Mouse (Mus musculus): ENCODE results near the gene Nt5c. TPM values are rescaled to one million over a fixed set of nuclear protein-coding genes. Genes with fewer than 3 reads are reported as not detected.
"Not testable (repeated sequence)": the region's sequence is repeated elsewhere in the genome, so short reads cannot be mapped to it uniquely, and the experiment has no call there.

The Nt5c gene
- 32.0 and 36.3 TPM in 2 replicates for polyA plus RNA-seq (2015; fragmentation: Nextera tagmentation; extraction: Ambion mirVana)

DNA sequence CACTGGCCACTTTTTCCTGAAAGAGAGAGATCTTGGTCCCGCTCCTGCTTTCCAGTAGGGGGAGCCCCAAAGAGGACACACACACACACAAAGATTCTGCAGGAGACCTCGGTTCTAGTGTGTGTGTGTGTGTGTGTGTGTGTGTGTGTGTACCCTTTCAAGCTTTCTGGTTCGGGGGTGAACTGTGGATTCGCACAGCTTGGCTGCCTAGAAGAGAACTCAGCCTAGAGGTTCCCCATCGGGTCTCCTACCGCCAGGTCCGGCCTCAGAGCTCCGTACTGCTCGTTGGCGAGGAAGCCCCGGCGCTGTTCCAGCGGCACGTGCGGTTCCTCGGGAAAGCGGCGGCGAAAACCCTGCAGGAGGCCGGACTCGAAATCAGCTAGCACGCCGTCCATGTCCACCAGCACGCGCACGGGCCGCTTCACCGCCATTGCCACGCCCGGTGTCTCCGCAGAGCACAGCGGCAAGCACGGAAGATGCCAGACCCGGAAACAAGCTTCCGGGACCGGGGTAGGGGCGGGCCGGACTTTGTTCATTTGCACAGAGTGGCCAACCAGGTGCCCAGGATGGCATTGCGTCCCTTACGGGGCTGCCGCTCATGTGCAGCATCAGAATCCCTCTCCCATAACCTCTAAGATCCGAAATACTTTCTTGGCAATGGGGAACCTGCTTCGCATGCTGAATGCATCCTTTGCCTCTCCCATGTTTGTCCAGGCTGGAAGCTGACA is at the start of gene Nt5c:
Gene Nt5c, minus strand, starts transcription at position 507 of the 728 bp plus-strand sequence.
- Histone ChIP-seq H3K36me3 (ENCODE audit: control insufficient read depth, insufficient read depth) (0 out of 2 replicates have a peak, but pooled peaks cover 2% of the 10 kb centered on the region), H3K27me3 (ENCODE audit: control insufficient read depth, insufficient read depth, low read depth, low read length) (no peaks in the 10 kb centered on the region), H3K9me3 (replicated peaks; ENCODE audit: control insufficient read depth, low read length) (no peaks in the 10 kb centered on the region), H3K4me2 (ENCODE audit: low read depth, low read length) (peak within 1 kb of the TSS; percentile 99), H3K27ac (ENCODE audit: low read length) (peak within 1 kb of the TSS; percentile 71), H3K4me1 (ENCODE audit: control insufficient read depth, low read depth, low read length) (peaks cover 19% of the 10 kb centered on the region), H3K9ac (ENCODE audit: low read depth, low read length) (peak within 1 kb of the TSS; percentile 73), H3K4me3 (ENCODE audit: low read depth, low read length) (peak within 1 kb of the TSS; percentile 80)
- peak; percentile 93 for ATAC-seq (ENCODE audit: low read depth)
- under 1% methylated on average over 43 of the region's 43 CpGs for WGBS (ENCODE audit: insufficient replicate concordance)

DNA sequence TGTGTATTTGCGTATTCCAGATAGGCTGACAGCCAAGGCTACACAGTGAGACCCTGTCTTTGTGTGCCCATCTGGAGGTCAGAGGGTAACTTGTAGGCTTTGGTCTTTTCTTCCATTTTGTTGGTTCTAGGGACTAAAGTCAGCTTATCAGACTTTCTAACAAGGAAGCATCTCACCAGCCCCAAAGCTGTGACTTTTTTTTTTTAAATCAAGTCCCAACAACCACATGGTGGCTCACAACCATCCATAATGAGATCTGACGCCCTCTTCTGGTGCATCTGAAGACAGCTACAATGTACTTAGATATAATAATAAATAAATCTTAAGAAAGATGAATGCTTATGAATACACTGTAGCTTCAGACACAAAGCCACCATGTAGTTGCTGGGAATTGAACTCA is 46.4 kb upstream of the Nt5c start:
- no peak for ATAC-seq (ENCODE audit: low read depth)
- Histone ChIP-seq H3K27ac (ENCODE audit: low read length) (no peak overlapping the region), H3K27me3 (ENCODE audit: control insufficient read depth, insufficient read depth, low read depth, low read length) (no peaks in the 10 kb centered on the region), H3K4me2 (ENCODE audit: low read depth, low read length) (no peak overlapping the region), H3K4me1 (ENCODE audit: control insufficient read depth, low read depth, low read length) (peaks cover 15% of the 10 kb centered on the region), H3K9ac (ENCODE audit: low read depth, low read length) (no peak overlapping the region), H3K36me3 (ENCODE audit: control insufficient read depth, insufficient read depth) (peaks cover 11% of the 10 kb centered on the region), H3K9me3 (replicated peaks; ENCODE audit: control insufficient read depth, low read length) (no peaks in the 10 kb centered on the region), H3K4me3 (ENCODE audit: low read depth, low read length) (no peak overlapping the region)
- 22% methylated on average over 2 of the region's 2 CpGs for WGBS (ENCODE audit: insufficient replicate concordance)

DNA sequence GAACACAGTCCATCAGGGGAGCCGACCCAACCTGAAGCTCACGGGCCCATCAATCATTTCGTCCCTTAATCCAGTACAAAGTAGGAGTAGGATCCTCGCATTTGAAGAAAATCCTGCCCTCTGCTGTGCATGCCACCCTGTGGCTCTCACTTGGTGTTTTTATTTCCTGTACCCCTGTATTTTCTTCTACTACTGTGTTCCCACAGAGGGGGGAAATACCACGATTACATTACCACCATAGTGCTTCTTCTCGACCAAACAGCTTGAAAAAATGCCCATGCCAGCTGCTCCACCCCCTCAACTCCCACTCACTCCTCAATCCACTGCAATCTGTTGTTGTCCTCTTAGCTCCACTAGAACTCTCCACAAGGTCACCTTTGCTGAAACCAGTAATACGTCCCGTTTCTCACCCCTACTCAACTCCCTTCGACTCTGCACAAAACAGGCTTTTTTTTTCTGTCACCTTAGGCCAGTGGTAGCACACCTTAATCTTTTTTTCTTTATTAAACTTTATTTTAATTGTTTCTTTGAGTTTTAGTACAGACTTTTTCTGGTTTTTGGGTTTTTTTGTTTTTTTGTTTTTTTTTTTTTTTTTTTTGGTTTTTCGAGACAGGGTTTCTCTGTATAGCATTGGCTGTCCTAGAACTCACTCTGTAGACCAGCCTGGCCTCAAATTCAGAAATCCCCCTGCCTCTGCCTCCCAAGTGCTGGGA is 45.4 kb upstream of the Nt5c start:
- WGBS (ENCODE audit: insufficient replicate concordance) = 82% methylated on average over 10 of the region's 10 CpGs
- peaks cover 15% of the 10 kb centered on the region for H3K4me1 ChIP-seq (ENCODE audit: control insufficient read depth, low read depth, low read length)
- no peaks in the 10 kb centered on the region for H3K9me3 ChIP-seq (replicated peaks; ENCODE audit: control insufficient read depth, low read length)
- H3K9ac ChIP-seq (ENCODE audit: low read depth, low read length) = peak overlapping the region; percentile 50
- no peak for ATAC-seq (ENCODE audit: low read depth)
- H3K4me3 ChIP-seq (ENCODE audit: low read depth, low read length) = peak overlapping the region; percentile 95
- peak overlapping the region; percentile 99 for H3K27ac ChIP-seq (ENCODE audit: low read length)
- H3K36me3 ChIP-seq (ENCODE audit: control insufficient read depth, insufficient read depth) = peaks cover 18% of the 10 kb centered on the region
- peak overlapping the region; percentile 76 for H3K4me2 ChIP-seq (ENCODE audit: low read depth, low read length)
- H3K27me3 ChIP-seq (ENCODE audit: control insufficient read depth, insufficient read depth, low read depth, low read length) = no peaks in the 10 kb centered on the region

DNA sequence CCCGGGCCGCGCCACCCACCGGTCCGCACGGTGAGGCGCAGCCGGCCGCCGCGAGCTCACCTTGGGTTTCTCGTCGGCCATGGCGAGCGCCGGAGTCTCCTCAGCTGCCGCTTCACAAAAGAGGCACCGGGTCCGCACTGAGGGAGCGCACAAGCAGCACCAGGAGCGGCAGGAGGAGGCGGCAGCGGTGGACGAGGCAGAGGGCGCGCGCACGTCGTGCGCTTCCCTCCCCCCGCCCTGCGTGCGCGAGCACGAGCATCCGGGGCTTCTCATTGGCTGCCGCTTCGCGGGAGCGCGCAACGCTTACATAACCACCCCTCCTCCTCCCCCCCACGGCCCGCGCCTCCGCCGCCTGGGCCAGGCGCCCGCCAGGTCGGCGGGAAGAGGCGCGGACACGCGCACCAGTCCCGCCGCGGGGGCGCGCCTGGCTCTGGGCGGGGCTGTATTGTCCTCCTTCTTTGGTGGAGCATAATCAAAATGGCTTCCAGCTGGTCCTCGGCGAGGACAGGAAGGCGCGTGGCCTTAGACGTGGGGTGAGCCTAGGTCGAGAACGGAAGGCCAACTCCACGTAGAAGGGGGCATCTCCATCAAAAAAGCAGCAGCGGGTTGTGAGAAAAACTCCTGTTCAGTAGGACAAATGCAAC is 44.5 kb upstream of the Nt5c start, which contains the start of gene Sumo2:
Gene Sumo2, minus strand, starts transcription at position 239 of the 644 bp plus-strand sequence.
- peak within 1 kb of the TSS; percentile 81 for H3K4me2 ChIP-seq (ENCODE audit: low read depth, low read length)
- H3K4me3 ChIP-seq (ENCODE audit: low read depth, low read length) = peak within 1 kb of the TSS; percentile 95
- H3K27me3 ChIP-seq (ENCODE audit: control insufficient read depth, insufficient read depth, low read depth, low read length) = no peaks in the 10 kb centered on the region
- peaks cover 15% of the 10 kb centered on the region for H3K4me1 ChIP-seq (ENCODE audit: control insufficient read depth, low read depth, low read length)
- no peaks in the 10 kb centered on the region for H3K9me3 ChIP-seq (replicated peaks; ENCODE audit: control insufficient read depth, low read length)
- H3K27ac ChIP-seq (ENCODE audit: low read length) = peak within 1 kb of the TSS; percentile 99
- ATAC-seq (ENCODE audit: low read depth) = peak; percentile 92
- under 1% methylated on average over 64 of the region's 70 CpGs for WGBS (ENCODE audit: insufficient replicate concordance)
- peak within 1 kb of the TSS; percentile 98 for H3K9ac ChIP-seq (ENCODE audit: low read depth, low read length)
- peaks cover 21% of the 10 kb centered on the region for H3K36me3 ChIP-seq (ENCODE audit: control insufficient read depth, insufficient read depth)

DNA sequence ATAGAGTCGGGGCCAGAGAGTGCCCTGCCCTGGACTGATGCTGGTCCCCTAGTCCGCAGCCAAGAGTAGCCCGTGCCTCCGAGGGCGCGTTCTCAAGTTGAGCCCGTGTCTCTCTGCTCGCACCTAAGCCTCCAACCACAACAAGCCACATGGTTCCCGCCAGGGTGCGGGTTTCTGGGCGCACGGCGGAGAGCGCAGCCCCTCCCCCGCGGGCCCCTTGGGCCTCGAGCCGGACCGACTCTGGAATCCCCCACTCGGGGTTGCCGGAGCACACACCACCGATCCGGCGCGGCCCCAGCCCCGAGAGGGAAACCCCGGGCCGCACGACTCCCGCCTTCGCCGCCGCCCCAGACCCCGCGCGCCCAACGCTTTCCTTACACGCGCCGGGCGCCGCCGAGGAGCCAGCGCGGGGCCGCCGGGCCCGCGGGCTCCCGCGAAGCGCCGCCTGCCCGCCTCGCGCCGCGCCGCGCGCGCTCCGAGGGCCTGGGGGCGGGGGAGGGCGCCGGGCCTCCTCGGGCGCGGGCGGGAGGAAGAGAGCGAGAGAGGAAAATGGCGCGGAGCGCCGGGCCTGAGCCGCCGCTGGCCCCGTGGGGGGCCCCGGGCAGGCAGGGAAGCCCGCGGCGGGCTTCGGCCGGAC is 43.9 kb upstream of the Nt5c start:
- WGBS (ENCODE audit: insufficient replicate concordance) = under 1% methylated on average over 54 of the region's 84 CpGs

DNA sequence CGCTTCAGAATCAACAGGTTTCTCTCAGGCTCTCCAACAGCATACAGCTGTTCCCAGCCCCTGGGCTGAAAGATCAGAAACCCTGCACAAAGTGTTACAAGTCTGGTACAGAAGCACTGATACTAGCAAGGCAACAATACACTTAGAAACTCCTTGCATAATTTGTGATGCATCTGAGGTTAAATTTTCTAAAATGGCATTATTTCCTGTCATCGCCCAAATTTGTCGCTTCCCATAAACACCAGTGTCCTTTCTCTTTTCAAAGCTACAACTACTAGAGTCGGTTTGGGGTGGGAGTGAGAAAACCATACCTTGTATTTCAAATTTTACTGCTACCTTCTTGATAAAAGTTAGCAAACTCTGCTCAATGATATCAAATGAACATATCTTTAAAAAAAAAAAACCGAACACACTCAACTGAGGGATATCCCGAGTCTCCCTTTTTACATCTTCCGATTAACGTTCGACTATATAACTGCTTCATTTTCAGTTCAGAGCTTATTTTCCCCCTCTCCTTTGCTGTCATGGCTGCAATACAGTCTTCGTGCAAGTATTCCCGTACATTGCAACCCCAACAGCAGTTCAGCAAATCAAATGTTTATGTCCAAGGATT is 43.2 kb upstream of the Nt5c start:
- Histone ChIP-seq H3K27me3 (ENCODE audit: control insufficient read depth, insufficient read depth, low read depth, low read length) (no peaks in the 10 kb centered on the region), H3K27ac (ENCODE audit: low read length) (peak overlapping the region; percentile 99), H3K4me2 (ENCODE audit: low read depth, low read length) (peak overlapping the region; percentile 81), H3K9me3 (replicated peaks; ENCODE audit: control insufficient read depth, low read length) (no peaks in the 10 kb centered on the region), H3K36me3 (ENCODE audit: control insufficient read depth, insufficient read depth) (peaks cover 26% of the 10 kb centered on the region), H3K4me1 (ENCODE audit: control insufficient read depth, low read depth, low read length) (peaks cover 15% of the 10 kb centered on the region), H3K9ac (ENCODE audit: low read depth, low read length) (peak overlapping the region; percentile 98), H3K4me3 (ENCODE audit: low read depth, low read length) (peak overlapping the region; percentile 95)
- WGBS (ENCODE audit: insufficient replicate concordance) = 3% methylated on average over 11 of the region's 11 CpGs
- ATAC-seq (ENCODE audit: low read depth) = no peak

More for the DNA sequence above, 43.9 kb upstream of the Nt5c start:
- Histone ChIP-seq H3K4me3 (ENCODE audit: low read depth, low read length) (peak overlapping the region; percentile 95), H3K4me1 (ENCODE audit: control insufficient read depth, low read depth, low read length) (peaks cover 15% of the 10 kb centered on the region), H3K27ac (ENCODE audit: low read length) (peak overlapping the region; percentile 99), H3K9ac (ENCODE audit: low read depth, low read length) (peak overlapping the region; percentile 98), H3K36me3 (ENCODE audit: control insufficient read depth, insufficient read depth) (peaks cover 21% of the 10 kb centered on the region), H3K9me3 (replicated peaks; ENCODE audit: control insufficient read depth, low read length) (no peaks in the 10 kb centered on the region), H3K4me2 (ENCODE audit: low read depth, low read length) (peak overlapping the region; percentile 81), H3K27me3 (ENCODE audit: control insufficient read depth, insufficient read depth, low read depth, low read length) (no peaks in the 10 kb centered on the region)
- peak; percentile 71 for ATAC-seq (ENCODE audit: low read depth)

DNA sequence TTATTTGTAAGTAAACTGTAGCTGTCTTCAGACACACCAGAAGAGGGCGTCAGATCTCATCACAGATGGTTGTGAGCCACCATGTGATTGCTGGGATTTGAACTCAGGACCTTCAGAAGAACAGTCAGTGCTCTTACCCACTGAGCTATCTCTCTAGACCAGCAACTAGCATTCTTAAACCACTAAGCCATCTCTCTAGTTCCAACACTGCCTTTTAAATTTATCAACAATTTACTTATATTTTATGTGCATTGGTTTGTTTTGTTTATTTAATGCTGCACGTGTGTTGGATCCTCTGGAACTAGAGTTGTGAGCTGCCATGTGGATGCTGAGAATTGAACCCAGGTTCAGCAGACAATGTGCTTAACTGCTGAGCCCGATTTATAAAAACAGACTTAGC is 34.8 kb upstream of the Nt5c start:
- H3K9me3 ChIP-seq (replicated peaks; ENCODE audit: control insufficient read depth, low read length); H3K27me3 ChIP-seq (ENCODE audit: control insufficient read depth, insufficient read depth, low read depth, low read length); H3K9ac ChIP-seq (ENCODE audit: low read depth, low read length); H3K27ac ChIP-seq (ENCODE audit: low read length); H3K4me2 ChIP-seq (ENCODE audit: low read depth, low read length); ATAC-seq (ENCODE audit: low read depth); H3K4me3 ChIP-seq (ENCODE audit: low read depth, low read length); H3K4me1 ChIP-seq (ENCODE audit: control insufficient read depth, low read depth, low read length): not testable (repeated sequence)
- WGBS (ENCODE audit: insufficient replicate concordance) = 74% methylated on average over 3 of the region's 3 CpGs
- peaks cover 48% of the 10 kb centered on the region for H3K36me3 ChIP-seq (ENCODE audit: control insufficient read depth, insufficient read depth)

DNA sequence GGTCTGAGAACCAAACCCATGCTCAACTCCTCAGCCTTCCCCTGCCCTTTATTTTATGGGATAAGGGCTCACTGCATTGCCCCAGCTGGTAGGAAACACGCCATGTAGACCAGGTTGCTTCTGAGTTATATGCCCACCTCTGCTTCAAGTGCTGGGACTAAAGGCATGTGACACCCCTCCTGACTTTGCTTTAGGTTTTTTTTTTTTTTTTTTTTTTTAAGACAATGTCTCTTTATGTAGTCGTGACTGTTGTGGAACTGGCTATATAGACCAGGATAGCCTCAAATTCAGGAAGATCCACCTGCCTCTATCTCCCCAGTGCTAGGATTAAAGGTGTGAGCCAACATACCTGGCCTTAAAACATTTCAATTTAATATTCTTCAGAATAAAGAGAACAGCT is 31.0 kb upstream of the Nt5c start:
- H3K4me3 ChIP-seq (ENCODE audit: low read depth, low read length) = no peak overlapping the region
- 76% methylated on average over 2 of the region's 2 CpGs for WGBS (ENCODE audit: insufficient replicate concordance)
- no peak overlapping the region for H3K27ac ChIP-seq (ENCODE audit: low read length)
- H3K4me2 ChIP-seq (ENCODE audit: low read depth, low read length) = no peak overlapping the region
- no peak for ATAC-seq (ENCODE audit: low read depth)
- H3K27me3 ChIP-seq (ENCODE audit: control insufficient read depth, insufficient read depth, low read depth, low read length) = no peaks in the 10 kb centered on the region
- no peak overlapping the region for H3K9ac ChIP-seq (ENCODE audit: low read depth, low read length)
- H3K4me1 ChIP-seq (ENCODE audit: control insufficient read depth, low read depth, low read length) = no peaks in the 10 kb centered on the region; the same call in 1 of the 2 replicates
- H3K9me3 ChIP-seq (replicated peaks; ENCODE audit: control insufficient read depth, low read length) = no peaks in the 10 kb centered on the region
- H3K36me3 ChIP-seq (ENCODE audit: control insufficient read depth, insufficient read depth) = peaks cover 32% of the 10 kb centered on the region

All from liver, embryonic 16.5 days (tissue).